Mouse (Mus musculus) small intestine, adult 2 months (tissue): ENCODE measurements at regions not wholly inside any gene's neighbourhood (a gene's known extent, or its start where the extent isn't known, plus 50 kb on each side); places are given as distances from the start of the nearest gene placed in this dataset.
"Not testable (repeated sequence)": the region's sequence is repeated elsewhere in the genome, so short reads cannot be mapped to it uniquely, and the experiment has no call there.

Experiments
- H3K27ac ChIP-seq: fragments of 200-500 bp; 2 replicates; pipeline ENCODE4 v1.5.1; 2012; ENCODE audit warnings: low read depth, low read length, control low read depth, inconsistent platforms; ENCODE audit not compliant: insufficient read depth
- H3K27me3 ChIP-seq: fragments of 200-500 bp; 2 replicates; pipeline ENCODE4 v1.6.1; 2012; ENCODE audit warnings: mild to moderate bottlenecking, moderate library complexity, low read length, inconsistent platforms; ENCODE audit not compliant: control insufficient read depth, insufficient read depth
- H3K36me3 ChIP-seq: fragments of 200-500 bp; 2 replicates; pipeline ENCODE4 v1.6.1; 2012; ENCODE audit warnings: mild to moderate bottlenecking, low read length, control low read depth, inconsistent platforms; ENCODE audit not compliant: control insufficient read depth, insufficient read depth
- H3K4me1 ChIP-seq: fragments of 200-500 bp; 2 replicates; pipeline ENCODE4 v1.6.1; 2012; ENCODE audit warnings: low read length, inconsistent platforms, mixed read lengths; ENCODE audit not compliant: control insufficient read depth, insufficient read depth, insufficient read length
- H3K4me3 ChIP-seq: fragments of 200-500 bp; 2 replicates; pipeline ENCODE4 v1.5.1; 2012; ENCODE audit warnings: low read depth, mild to moderate bottlenecking, control low read depth, inconsistent platforms, low read length, moderate library complexity
- CTCF ChIP-seq: fragments of 200-500 bp; IDR thresholded peaks from 2 replicates; pipeline ENCODE4 v1.5.1; 2012; ENCODE audit warnings: low read depth, mild to moderate bottlenecking, control low read depth, inconsistent platforms, low read length, moderate library complexity, mixed read lengths; ENCODE audit not compliant: insufficient replicate concordance, insufficient read length; ENCODE audit errors: extremely low read depth
- POLR2A ChIP-seq: fragments of 200-500 bp; IDR thresholded peaks from 2 replicates; pipeline ENCODE4 v1.6.1; 2012; ENCODE audit warnings: low read depth, mild to moderate bottlenecking, control low read depth, inconsistent platforms, low read length, moderate library complexity
- WGBS: fragments of 180-500 bp; shearing (Covaris S2); methylation state at CpG from one replicate; pipeline ENCODE4 v1.1.7; 2018; 5-methylcytosine and 5-hydroxymethylcytosine counted together

- H3K27me3 ChIP-seq: no peaks in the 10 kb centered on the region
- no peak overlapping the region for H3K27ac ChIP-seq
- WGBS: 39% methylated on average over 3 of the region's 3 CpGs
- no peak for TF ChIP-seq POLR2A
- TF ChIP-seq CTCF: no peak
- H3K4me3 ChIP-seq: no peak overlapping the region
- no peaks in the 10 kb centered on the region for H3K36me3 ChIP-seq
- H3K4me1 ChIP-seq: no peaks in the 10 kb centered on the region
Observed at GRCm38 (mm10) chr4:97476571-97477190, 293.7 kb upstream of the Gm10192 start.

GRCm38 (mm10) chr4:97473492-97473891 lies 290.5 kb upstream of the Gm10192 start:
- WGBS: 43% methylated on average over 8 of the region's 8 CpGs
- H3K36me3 ChIP-seq, H3K4me1 ChIP-seq, H3K4me3 ChIP-seq, H3K27me3 ChIP-seq, H3K27ac ChIP-seq: not testable (repeated sequence)

DNA sequence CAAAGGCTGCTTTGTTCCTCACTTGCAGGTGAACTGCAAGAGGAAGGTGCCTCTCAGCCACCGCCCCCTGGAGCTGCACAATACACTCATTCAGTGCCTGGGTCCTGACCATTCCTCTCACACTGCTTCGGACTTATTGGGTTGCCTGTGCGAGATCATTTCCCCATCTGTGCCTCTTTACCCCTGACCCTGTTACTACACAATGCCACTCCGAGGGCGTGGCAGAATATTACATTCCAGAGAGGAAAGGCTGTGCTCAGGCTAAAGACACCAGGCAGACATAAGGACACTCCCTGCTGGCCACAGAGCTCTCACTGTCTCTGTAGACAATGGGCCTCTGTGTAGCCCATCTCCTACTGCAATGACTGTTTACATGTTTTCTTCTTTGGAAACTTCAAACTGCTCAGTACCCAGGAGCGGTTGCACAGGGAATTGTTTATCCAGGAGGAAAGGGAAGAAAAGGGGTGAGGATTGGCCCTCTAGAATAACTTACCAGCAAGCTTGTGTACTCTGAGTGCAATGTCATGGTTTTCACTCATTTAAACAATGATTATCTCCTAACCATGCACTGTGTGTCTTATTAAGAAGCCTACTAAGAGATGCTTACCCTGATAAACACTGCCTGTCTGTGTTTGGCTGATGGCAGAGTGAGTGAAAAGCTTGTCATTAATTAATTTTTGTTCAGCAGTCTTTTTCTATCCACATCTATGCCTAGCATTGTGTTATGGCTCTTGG lies 283.1 kb upstream of the Gm10192 start:
- no peak for TF ChIP-seq POLR2A
- TF ChIP-seq CTCF: no peak
- peak overlapping the region; percentile 42; the same call in 1 of the 2 replicates for H3K27ac ChIP-seq
- no peak overlapping the region for H3K4me3 ChIP-seq
- H3K27me3 ChIP-seq: no peaks in the 10 kb centered on the region
- H3K36me3 ChIP-seq: no peaks in the 10 kb centered on the region
- H3K4me1 ChIP-seq: no peaks in the 10 kb centered on the region; the same call in 1 of the 2 replicates
- 23% methylated on average over 6 of the region's 6 CpGs for WGBS

DNA sequence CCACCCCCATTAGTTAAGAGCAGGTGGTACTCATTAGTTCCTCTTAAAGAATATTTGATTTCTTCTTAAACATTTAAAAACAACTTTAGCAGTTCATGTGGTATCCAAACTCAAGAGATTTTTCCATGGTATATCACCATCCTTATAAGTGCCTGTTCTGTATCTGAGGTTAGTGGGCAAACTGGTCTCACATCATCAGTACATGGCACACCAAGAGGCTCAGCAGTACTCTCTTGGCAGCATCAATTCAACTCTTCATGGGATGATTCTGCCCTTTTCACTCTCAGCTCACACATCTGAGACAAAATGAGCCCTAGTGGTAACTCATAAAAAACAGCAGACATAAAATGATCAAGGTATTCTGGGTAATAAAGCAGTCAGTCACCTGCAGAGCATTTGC lies 282.6 kb upstream of the Gm10192 start:
- H3K36me3 ChIP-seq: no peaks in the 10 kb centered on the region
- 0 out of 2 replicates have a peak overlapping the region, but pooled peaks have one; percentile 7 for H3K27ac ChIP-seq
- H3K27me3 ChIP-seq: no peaks in the 10 kb centered on the region
- no peak for TF ChIP-seq CTCF
- H3K4me3 ChIP-seq: no peak overlapping the region
- no peaks in the 10 kb centered on the region; the same call in 1 of the 2 replicates for H3K4me1 ChIP-seq

GRCm38 (mm10) chr4:97461177-97461576 lies 278.2 kb upstream of the Gm10192 start:
- H3K4me3 ChIP-seq: no peak overlapping the region
- H3K4me1 ChIP-seq: no peaks in the 10 kb centered on the region; the same call in 1 of the 2 replicates
- no peak for TF ChIP-seq POLR2A
- no peak for TF ChIP-seq CTCF
- no peaks in the 10 kb centered on the region for H3K27me3 ChIP-seq
- 88% methylated on average over 1 of the region's 1 CpGs for WGBS
- no peaks in the 10 kb centered on the region for H3K36me3 ChIP-seq
- H3K27ac ChIP-seq: no peak overlapping the region

DNA sequence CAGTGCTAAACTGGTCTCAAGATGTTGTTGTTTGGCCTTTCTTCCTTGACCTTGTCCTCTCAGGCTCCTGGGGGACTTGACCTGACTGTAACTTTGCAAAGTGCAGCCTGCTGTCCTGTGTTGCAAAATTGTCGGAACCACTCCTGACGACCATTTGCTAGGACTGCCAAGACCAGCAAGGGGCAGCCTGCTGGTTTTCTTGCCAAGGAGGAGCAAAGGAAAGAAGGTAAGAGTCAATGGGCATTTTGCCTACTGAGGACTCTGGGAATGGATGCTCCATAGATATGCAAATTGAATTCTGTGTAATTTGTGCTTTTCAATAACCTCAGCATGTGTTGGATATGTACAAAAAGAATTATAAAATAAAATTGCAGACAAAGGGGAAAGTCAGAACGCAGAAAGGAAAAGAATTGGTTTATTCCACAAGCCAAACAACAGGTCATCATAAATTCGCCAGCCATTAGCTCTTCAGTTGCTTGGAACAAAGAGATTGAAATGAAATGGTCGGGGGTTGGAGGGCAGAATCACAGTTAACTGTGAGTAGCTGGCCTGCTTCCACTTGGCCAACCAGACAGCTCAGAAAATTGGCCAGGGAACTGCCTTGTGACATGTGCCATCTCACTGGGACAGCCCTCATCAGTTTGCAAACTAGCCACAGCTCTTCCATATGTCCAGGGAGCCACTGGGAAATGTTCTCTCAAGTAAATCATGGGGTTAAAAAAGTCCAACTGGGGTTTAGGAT lies 256.5 kb upstream of the Gm10192 start:
- no peak overlapping the region for H3K4me3 ChIP-seq
- no peaks in the 10 kb centered on the region for H3K4me1 ChIP-seq
- H3K27ac ChIP-seq: no peak overlapping the region
- no peaks in the 10 kb centered on the region for H3K36me3 ChIP-seq
- WGBS: 85% methylated on average over 5 of the region's 5 CpGs
- TF ChIP-seq CTCF (no peak), POLR2A (no peak)
- H3K27me3 ChIP-seq: no peaks in the 10 kb centered on the region

DNA sequence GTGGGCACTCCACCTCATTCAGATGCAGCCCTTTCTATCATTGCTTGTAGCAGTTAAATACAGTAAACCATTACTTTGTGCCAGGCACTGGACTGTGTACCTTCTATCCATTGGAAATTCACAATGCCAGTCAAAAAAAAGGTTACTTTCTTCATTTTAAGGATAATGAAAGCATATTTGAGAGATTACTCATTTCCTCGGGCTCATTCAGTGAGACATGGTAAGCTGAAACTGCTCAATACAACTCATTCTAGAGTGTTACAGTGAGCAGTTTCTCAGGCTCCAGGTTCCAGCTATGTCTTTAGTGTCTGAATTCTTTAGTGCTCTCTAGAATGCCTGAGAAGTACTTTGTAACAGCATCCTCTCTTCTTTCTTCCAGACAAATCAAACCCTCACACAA lies 249.7 kb upstream of the Gm10192 start:
- TF ChIP-seq POLR2A (no peak), CTCF (no peak)
- no peaks in the 10 kb centered on the region for H3K36me3 ChIP-seq
- H3K4me1 ChIP-seq: no peaks in the 10 kb centered on the region
- WGBS: 67% methylated on average over 1 of the region's 1 CpGs
- no peak overlapping the region for H3K4me3 ChIP-seq
- H3K27ac ChIP-seq: no peak overlapping the region
- H3K27me3 ChIP-seq: no peaks in the 10 kb centered on the region
